Mouse (Mus musculus): ENCODE measurements around the gene Gfpt1. TPM values are rescaled to one million over a fixed set of nuclear protein-coding genes. Genes with fewer than 3 reads are reported as not detected.

Gene Gfpt1
- polyA plus RNA-seq, 1 experiment, result 48.1 TPM

DNA sequence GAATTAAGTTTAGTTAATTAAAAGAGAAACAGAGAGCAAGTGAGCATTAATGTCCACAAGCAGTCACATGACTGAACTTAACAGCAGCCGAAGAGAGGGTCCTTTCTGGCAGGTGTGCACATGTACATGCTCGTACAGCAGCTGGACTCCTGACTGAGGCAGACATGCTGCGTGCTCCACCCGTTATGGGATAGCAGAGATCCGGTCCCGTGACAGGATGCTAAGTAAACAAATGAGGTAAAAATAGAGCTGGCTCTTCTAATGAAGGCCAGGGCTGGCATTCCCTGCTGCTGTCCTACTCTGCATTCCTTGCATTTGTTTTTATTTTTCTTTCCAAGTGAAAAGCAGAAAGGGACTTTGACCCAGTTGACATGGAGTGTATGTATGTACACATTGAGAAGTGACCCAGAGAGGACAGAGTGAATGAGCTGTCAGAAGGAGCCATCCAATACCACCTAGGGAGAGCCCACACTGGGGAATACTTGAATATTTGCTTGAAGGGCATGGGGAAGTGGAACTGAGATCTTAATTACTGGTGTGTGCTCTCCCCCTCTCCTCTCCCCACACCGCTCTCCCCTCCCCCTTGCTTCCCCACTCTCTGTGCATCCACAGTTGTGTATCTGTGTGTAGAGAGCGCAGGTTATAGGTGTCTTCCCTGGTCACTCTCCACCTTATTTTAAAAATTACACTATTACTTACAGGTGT is 84.6 kb downstream of the Gfpt1 start:
- Histone ChIP-seq H3K9ac (ENCODE audit: low read depth, poor library complexity, severe bottlenecking) (no peak overlapping the region), H3K36me3 (ENCODE audit: control insufficient read depth, insufficient read depth, low read length, poor library complexity, severe bottlenecking) (no peaks in the 10 kb centered on the region), H3K27me3 (ENCODE audit: control insufficient read depth, insufficient read depth, low read length, poor library complexity, severe bottlenecking) (no peaks in the 10 kb centered on the region), H3K27ac (ENCODE audit: insufficient read depth, low read length) (no peak overlapping the region), H3K9me3 (replicated peaks; ENCODE audit: control insufficient read depth, insufficient read depth, low read length, poor library complexity, severe bottlenecking) (0 out of 2 replicates have a peak, but pooled peaks cover 6% of the 10 kb centered on the region), H3K4me1 (ENCODE audit: control insufficient read depth, insufficient read depth, low read length) (no peaks in the 10 kb centered on the region), H3K4me3 (ENCODE audit: low read depth, low read length) (no peak overlapping the region)
- no peak for TF ChIP-seq POLR2A (IDR thresholded peaks at IDR 0.05; ENCODE audit: insufficient read depth, low read length)
- TF ChIP-seq CTCF (IDR thresholded peaks at IDR 0.05; ENCODE audit: low read depth, low read length), result no peak
- TF ChIP-seq EP300 (IDR thresholded peaks at IDR 0.05; ENCODE audit: insufficient read depth, low read depth, low read length), result no peak

DNA sequence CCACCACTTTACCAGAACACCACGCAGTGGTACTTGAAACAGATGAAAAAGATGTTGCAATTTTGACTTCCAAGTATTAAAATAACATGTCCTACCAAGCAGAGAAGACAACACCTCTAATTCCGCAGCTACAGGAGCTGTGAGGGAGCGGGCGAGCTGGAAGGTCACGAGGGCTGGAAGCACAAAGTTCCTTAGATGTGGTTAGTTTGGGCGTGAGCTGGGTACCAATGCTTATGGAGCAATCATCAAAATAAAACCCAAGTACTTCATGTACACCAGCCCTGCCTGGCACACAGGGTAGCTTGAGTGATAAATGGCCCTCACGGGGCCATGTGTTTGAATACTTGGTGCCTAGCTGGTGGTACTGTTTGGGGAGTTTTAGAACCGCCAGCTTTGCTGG is 87.2 kb downstream of the Gfpt1 start:
- no peaks in the 10 kb centered on the region for H3K4me1 ChIP-seq (ENCODE audit: control insufficient read depth, insufficient read depth, low read length)
- H3K36me3 ChIP-seq (ENCODE audit: control insufficient read depth, insufficient read depth, low read length, poor library complexity, severe bottlenecking), result no peaks in the 10 kb centered on the region
- no peaks in the 10 kb centered on the region for H3K27me3 ChIP-seq (ENCODE audit: control insufficient read depth, insufficient read depth, low read length, poor library complexity, severe bottlenecking)
- H3K9ac ChIP-seq (ENCODE audit: low read depth, poor library complexity, severe bottlenecking), result no peak overlapping the region
- TF ChIP-seq EP300 (IDR thresholded peaks at IDR 0.05; ENCODE audit: insufficient read depth, low read depth, low read length) (no peak), POLR2A (IDR thresholded peaks at IDR 0.05; ENCODE audit: insufficient read depth, low read length) (no peak)
- H3K27ac ChIP-seq (ENCODE audit: insufficient read depth, low read length), result no peak overlapping the region
- H3K9me3 ChIP-seq (replicated peaks; ENCODE audit: control insufficient read depth, insufficient read depth, low read length, poor library complexity, severe bottlenecking), result 0 out of 2 replicates have a peak, but pooled peaks cover 6% of the 10 kb centered on the region
- H3K4me3 ChIP-seq (ENCODE audit: low read depth, low read length), result no peak overlapping the region

DNA sequence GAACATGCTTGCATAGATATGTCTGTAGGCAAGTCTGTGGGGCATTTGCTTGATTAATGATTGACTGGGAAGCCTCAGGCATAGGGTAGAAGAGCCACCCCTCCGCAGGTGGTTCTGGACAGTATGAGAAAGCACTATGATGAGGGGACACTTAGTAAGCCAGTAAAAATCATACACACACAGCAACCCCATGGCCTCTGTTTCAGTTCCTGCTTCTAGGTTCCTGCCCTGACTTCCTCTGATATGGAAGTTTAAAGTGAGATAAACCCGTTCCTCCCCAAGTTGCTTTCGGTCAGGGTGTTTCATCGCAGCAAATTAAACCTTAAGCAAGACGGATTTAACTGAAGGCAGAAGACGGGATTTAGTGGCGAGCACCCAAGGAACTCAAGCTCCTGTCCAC is 88.0 kb downstream of the Gfpt1 start:
- TF ChIP-seq POLR2A (IDR thresholded peaks at IDR 0.05; ENCODE audit: insufficient read depth, low read length) (no peak), EP300 (IDR thresholded peaks at IDR 0.05; ENCODE audit: insufficient read depth, low read depth, low read length) (no peak), CTCF (IDR thresholded peaks at IDR 0.05; ENCODE audit: low read depth, low read length) (no peak)
- Histone ChIP-seq H3K4me3 (ENCODE audit: low read depth, low read length) (no peak overlapping the region), H3K27me3 (ENCODE audit: control insufficient read depth, insufficient read depth, low read length, poor library complexity, severe bottlenecking) (no peaks in the 10 kb centered on the region), H3K9me3 (replicated peaks; ENCODE audit: control insufficient read depth, insufficient read depth, low read length, poor library complexity, severe bottlenecking) (0 out of 2 replicates have a peak, but pooled peaks cover 6% of the 10 kb centered on the region), H3K27ac (ENCODE audit: insufficient read depth, low read length) (no peak overlapping the region), H3K9ac (ENCODE audit: low read depth, poor library complexity, severe bottlenecking) (no peak overlapping the region), H3K36me3 (ENCODE audit: control insufficient read depth, insufficient read depth, low read length, poor library complexity, severe bottlenecking) (no peaks in the 10 kb centered on the region), H3K4me1 (ENCODE audit: control insufficient read depth, insufficient read depth, low read length) (no peaks in the 10 kb centered on the region)

DNA sequence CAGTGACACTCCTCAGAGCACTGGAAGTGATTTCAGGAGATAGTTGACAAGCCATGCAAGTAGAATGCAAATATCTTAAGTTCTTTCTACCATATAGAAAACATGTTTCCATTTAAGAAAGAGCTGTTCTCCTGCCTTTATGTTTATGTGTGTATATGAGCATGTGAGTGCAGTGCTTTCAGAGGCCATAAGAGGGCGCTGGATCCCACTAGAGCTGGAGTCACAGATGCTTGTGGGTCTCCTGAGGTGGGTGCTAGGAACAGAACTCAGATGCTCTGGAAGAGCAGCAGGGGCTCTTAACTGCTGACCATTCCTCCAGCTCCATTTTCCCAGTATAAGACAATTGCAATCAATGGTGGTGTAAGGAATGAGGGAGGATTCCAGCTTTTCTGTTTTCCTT is 88.4 kb downstream of the Gfpt1 start:
- TF ChIP-seq POLR2A (IDR thresholded peaks at IDR 0.05; ENCODE audit: insufficient read depth, low read length) (no peak), CTCF (IDR thresholded peaks at IDR 0.05; ENCODE audit: low read depth, low read length) (no peak), EP300 (IDR thresholded peaks at IDR 0.05; ENCODE audit: insufficient read depth, low read depth, low read length) (no peak)

DNA sequence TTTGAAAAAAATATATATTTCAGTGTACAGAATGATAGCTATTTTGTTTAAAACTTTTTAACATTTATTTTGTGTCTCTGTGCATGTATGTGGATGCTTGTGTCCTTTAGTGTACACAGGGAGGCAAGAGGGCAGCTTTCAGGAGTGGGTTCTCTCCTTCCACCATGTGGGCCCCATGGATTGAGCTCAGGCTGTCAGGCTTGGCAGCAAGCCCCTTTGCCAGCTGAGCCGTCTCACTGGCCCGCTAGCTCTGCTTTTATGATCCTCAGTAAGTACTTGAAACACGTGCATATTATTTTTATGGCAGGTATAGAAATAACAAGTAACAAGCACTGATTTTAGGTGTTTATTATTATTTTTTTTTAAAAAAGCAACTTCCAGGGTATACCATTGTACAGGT is 90.9 kb downstream of the Gfpt1 start:
- no peak overlapping the region for H3K27ac ChIP-seq (ENCODE audit: insufficient read depth, low read length)
- H3K4me1 ChIP-seq (ENCODE audit: control insufficient read depth, insufficient read depth, low read length), result no peaks in the 10 kb centered on the region
- H3K36me3 ChIP-seq (ENCODE audit: control insufficient read depth, insufficient read depth, low read length, poor library complexity, severe bottlenecking), result no peaks in the 10 kb centered on the region
- no peak overlapping the region for H3K9ac ChIP-seq (ENCODE audit: low read depth, poor library complexity, severe bottlenecking)
- H3K9me3 ChIP-seq (replicated peaks; ENCODE audit: control insufficient read depth, insufficient read depth, low read length, poor library complexity, severe bottlenecking), result 0 out of 2 replicates have a peak, but pooled peaks cover 6% of the 10 kb centered on the region
- TF ChIP-seq POLR2A (IDR thresholded peaks at IDR 0.05; ENCODE audit: insufficient read depth, low read length), result no peak
- no peak for TF ChIP-seq CTCF (IDR thresholded peaks at IDR 0.05; ENCODE audit: low read depth, low read length)
- no peak for TF ChIP-seq EP300 (IDR thresholded peaks at IDR 0.05; ENCODE audit: insufficient read depth, low read depth, low read length)
- H3K27me3 ChIP-seq (ENCODE audit: control insufficient read depth, insufficient read depth, low read length, poor library complexity, severe bottlenecking), result no peaks in the 10 kb centered on the region
- H3K4me3 ChIP-seq (ENCODE audit: low read depth, low read length), result no peak overlapping the region

More for the DNA sequence above, 88.4 kb downstream of the Gfpt1 start:
- Histone ChIP-seq H3K27ac (ENCODE audit: insufficient read depth, low read length) (no peak overlapping the region), H3K27me3 (ENCODE audit: control insufficient read depth, insufficient read depth, low read length, poor library complexity, severe bottlenecking) (no peaks in the 10 kb centered on the region), H3K4me3 (ENCODE audit: low read depth, low read length) (no peak overlapping the region), H3K9me3 (replicated peaks; ENCODE audit: control insufficient read depth, insufficient read depth, low read length, poor library complexity, severe bottlenecking) (0 out of 2 replicates have a peak, but pooled peaks cover 6% of the 10 kb centered on the region), H3K36me3 (ENCODE audit: control insufficient read depth, insufficient read depth, low read length, poor library complexity, severe bottlenecking) (no peaks in the 10 kb centered on the region), H3K4me1 (ENCODE audit: control insufficient read depth, insufficient read depth, low read length) (no peaks in the 10 kb centered on the region), H3K9ac (ENCODE audit: low read depth, poor library complexity, severe bottlenecking) (no peak overlapping the region)

DNA sequence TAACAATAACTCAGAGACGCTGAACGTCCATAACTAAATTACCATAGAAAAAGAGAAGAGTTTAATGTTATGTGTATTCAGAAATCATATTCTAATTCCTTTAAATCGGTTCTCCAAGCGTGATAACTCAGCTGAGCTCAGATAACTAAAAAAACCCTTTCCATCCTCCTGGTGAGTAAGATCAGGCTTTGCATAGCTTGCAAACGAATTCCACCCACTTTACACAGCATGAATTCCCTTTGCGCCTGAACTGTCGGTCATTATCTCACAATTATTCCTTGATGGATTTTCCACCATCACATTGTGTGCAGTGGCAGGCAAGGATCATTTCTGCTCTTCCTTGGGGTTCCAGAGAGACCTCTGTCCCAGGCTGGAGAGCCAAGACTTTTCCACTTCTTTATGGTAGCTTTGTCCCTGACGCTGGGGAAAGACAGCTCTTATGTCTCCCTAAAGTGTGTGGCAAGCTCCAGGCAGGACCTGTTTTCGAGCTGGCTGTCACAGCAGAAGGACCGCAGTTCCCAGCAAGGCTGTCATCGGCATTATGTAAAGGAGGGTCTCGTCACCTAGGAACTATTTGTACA is 91.4 kb downstream of the Gfpt1 start:
- no peak overlapping the region for H3K4me3 ChIP-seq (ENCODE audit: low read depth, low read length)
- TF ChIP-seq POLR2A (IDR thresholded peaks at IDR 0.05; ENCODE audit: insufficient read depth, low read length) (no peak), EP300 (IDR thresholded peaks at IDR 0.05; ENCODE audit: insufficient read depth, low read depth, low read length) (no peak), CTCF (IDR thresholded peaks at IDR 0.05; ENCODE audit: low read depth, low read length) (no peak)
- no peak overlapping the region for H3K9ac ChIP-seq (ENCODE audit: low read depth, poor library complexity, severe bottlenecking)
- H3K9me3 ChIP-seq (replicated peaks; ENCODE audit: control insufficient read depth, insufficient read depth, low read length, poor library complexity, severe bottlenecking), result 0 out of 2 replicates have a peak, but pooled peaks cover 6% of the 10 kb centered on the region
- no peak overlapping the region for H3K27ac ChIP-seq (ENCODE audit: insufficient read depth, low read length)
- no peaks in the 10 kb centered on the region for H3K36me3 ChIP-seq (ENCODE audit: control insufficient read depth, insufficient read depth, low read length, poor library complexity, severe bottlenecking)
- no peaks in the 10 kb centered on the region for H3K27me3 ChIP-seq (ENCODE audit: control insufficient read depth, insufficient read depth, low read length, poor library complexity, severe bottlenecking)
- no peaks in the 10 kb centered on the region for H3K4me1 ChIP-seq (ENCODE audit: control insufficient read depth, insufficient read depth, low read length)
